Mouse (Mus musculus): Measurements from ENCODE around the gene 1810055G02Rik.

The 1810055G02Rik gene

GRCm38 (mm10) chr19:3708078-3709012, at the start of gene 1810055G02Rik:
TSS of gene 1810055G02Rik (plus strand) at chr19:3708293.
- peak; percentile 92 for DNase-seq (ENCODE audit: low read depth, low spot score)

DNA sequence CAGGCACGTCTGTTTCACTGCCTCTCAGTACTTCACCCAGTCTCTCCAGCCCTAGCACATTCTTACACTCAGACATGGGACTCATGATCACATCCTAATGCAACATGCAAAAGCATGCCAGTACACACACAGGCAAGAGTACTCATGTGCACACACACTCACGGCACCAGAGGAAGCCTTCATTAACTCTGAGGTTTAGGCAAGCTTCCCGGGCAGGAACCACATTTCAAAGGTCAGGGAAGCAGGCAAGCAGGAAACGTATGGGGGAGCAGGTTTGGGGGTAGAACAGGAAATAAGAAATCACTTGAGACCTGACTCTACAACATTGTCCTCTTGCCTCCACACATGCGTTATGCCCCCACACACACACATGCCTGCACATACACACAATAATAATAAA, 42.6 kb upstream of the 1810055G02Rik start:
- DNase-seq (ENCODE audit: low read depth, low spot score): no peak

GRCm38 (mm10) chr19:3666632-3667031, 41.5 kb upstream of the 1810055G02Rik start:
- no peak for DNase-seq (ENCODE audit: low read depth, low spot score)

GRCm38 (mm10) chr19:3667155-3667895, 40.8 kb upstream of the 1810055G02Rik start:
- DNase-seq (ENCODE audit: low read depth, low spot score): no peak

DNA sequence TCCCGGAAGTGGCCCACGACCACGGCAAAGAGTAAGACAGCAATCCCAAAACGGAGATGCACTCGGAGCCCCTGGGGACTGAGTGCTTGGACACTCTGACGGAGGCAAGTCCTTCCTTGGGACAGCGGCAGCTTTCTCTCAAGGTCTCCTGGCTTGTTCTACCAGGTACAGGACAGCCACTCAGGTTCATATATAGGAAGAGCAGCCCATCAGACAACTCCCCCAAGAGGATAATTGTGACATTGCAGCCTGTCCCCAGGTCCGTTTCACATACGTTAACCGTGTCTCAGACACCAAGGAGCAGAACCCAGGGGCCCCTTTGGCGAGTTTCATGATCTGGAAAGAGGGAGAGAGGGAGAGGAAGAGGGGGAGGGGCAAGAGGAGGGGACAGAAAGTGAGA, 40.1 kb upstream of the 1810055G02Rik start:
- no peak for DNase-seq (ENCODE audit: low read depth, low spot score)

- no peak for DNase-seq (ENCODE audit: low read depth, low spot score)
These were observed 39.5 kb upstream of the 1810055G02Rik start for GRCm38 (mm10) chr19:3668551-3668950.

DNA sequence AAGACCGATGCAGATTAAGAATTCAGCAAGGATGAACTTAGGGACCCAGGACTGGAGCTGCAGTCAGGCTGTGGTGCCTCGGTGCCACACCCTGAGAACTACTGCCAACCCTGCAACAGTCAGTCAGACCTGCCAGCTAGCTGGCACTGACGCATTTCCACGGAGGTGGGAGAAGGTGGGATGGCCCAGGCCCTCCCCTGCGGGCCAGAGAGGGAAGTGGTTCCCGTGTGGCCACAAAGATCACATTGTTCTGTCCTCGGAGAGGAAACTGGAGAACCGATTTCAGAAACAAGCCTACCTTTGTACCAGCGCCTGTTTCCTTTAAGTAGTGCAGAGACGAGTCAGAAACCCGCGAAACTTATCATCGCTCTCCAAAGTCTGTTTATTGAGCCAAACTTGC, 39.0 kb upstream of the 1810055G02Rik start:
- DNase-seq (ENCODE audit: low read depth, low spot score): no peak

DNA sequence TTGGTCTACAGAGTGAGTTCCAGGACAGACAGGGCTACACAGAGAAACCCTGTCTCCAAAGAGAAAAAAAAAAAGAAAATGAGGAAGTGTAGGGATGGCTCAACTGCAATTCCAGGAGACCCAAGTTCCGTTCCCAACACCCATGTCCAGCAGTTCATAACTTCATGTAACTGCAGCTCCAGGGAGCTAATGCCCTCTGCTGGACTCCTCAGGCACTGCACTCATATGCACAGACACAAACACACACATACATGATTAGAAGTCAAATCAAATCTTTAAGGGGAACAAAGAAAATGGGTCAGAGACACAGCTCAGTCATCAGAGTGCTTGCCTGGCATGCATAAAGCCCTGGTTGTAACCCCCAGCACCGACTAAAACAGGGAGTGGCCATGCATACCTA, 34.9 kb upstream of the 1810055G02Rik start:
- no peak for DNase-seq (ENCODE audit: low read depth, low spot score)

DNA sequence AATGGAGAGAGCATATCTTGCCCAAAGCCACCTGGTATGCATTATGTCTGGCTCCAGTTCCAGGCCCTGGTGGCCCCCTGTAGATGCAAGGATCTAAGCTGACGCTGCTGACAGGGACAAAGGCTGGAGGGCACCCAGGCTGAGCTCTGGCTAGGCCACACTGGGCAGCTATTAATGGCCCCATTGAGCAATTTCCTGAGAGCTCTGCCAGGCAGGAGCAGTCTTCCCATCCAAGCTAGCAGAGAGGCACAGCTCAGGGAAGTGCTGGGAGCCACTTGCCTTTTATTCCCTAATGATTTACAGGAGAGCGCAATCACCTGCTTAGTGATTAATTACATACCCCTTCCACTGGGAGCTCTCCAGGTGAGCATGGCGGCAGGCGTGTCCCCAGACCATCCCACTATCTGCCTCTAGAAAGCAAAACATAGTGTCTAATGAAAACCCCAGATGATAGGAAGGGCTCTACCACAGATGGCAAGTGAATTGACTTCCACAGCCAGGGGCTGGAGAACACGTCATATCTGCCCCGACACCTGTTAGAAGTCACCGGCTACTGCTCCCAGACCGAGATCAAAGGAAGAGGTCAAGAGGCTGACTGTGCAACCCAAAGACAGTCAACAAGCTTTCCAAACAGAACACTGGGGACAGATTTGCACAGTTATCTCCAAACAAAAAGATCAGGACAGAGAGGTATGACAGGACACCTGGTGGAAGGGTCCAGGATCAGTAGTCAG, 33.8 kb upstream of the 1810055G02Rik start:
- no peak for DNase-seq (ENCODE audit: low read depth, low spot score)

DNA sequence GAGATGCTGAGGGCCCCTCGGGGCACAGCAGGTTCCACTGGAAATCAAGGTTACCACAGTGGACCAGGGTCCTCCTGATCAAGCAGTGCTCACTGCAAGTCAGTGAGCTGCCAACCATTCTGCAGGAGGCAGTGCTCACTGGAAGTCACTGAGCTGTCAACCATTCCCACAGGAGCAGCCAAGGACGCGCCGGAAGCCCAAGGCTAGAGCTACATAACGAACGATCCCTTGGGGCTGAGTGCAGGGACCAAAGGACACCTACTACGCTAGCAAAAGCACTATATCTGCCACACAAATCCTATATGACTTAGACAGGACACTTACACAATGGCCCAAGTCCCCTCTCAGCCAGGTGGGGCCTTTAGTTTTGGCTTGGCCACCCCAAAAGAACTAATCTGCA, 27.4 kb upstream of the 1810055G02Rik start:
- no peak for DNase-seq (ENCODE audit: low read depth, low spot score)

DNA sequence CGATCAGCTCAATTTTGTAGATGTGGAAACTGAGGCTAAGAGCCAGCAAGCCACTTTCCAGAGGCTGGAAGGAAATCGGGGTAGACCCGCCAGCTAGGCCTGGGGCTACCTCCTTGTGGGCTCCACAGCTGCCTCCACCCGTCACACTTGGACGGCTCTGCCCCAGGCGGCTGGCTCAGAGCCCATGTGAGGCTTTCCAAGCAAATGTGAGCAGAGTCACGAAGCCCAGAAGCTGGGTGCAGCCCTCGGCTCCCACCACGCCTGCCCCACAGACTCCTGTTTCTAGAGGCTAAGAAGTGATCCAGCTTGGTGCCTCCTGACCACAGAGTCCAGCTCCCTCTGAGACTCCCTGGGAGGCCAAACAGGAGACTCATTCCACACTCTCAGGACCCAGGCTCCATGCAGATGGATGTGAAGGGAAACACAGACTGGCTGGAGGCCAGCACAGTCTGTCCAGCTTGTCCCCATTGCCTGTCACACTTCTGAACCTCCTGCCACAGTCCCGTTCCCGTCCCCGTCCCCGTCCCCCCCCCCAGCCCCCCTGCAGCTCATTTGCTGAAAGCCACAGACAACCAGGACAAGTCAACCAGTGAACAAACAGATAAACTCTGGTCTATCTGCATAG, 26.7 kb upstream of the 1810055G02Rik start:
- peak; percentile 26 for DNase-seq (ENCODE audit: low read depth, low spot score)

GRCm38 (mm10) chr19:3684414-3684813, 23.7 kb upstream of the 1810055G02Rik start:
- DNase-seq (ENCODE audit: low read depth, low spot score): no peak

GRCm38 (mm10) chr19:3684957-3685580, 23.0 kb upstream of the 1810055G02Rik start:
- no peak for DNase-seq (ENCODE audit: low read depth, low spot score)

DNA sequence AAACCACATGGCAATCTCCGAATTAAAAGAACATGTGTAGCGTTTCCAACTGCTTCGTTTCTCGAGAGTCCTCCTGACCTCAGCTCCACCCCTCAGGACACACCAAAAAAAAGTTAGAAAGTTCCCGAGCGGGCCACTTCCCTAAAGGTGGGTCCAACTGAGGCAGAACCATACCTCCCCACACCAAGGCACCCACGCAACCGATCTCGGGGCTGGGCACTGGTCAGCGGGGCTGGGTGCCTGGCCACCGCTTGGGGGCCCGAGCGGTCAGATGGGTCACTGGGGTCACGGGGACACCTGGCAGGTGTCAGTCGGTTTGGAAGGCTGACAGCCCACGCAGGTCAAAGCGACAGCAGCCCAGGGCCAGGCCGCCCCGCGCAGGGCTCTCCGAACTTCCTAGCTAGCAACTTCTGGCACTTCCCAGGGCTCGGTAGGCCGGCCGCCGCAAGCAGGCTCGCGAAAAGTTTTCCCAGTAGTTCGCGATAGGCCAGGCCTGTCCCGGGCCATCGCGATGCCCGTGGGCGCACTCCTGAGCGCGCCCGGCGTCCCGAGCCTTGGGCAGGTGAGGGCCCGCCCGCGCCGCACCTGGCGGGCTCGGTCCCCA, 22.4 kb upstream of the 1810055G02Rik start:
- no peak for DNase-seq (ENCODE audit: low read depth, low spot score)

- DNase-seq (ENCODE audit: low read depth, low spot score): no peak
These were observed 21.7 kb upstream of the 1810055G02Rik start, which contains the start of gene Lrp5 for GRCm38 (mm10) chr19:3686215-3686894. TSS of gene Lrp5 (minus strand) at chr19:3686564.

DNA sequence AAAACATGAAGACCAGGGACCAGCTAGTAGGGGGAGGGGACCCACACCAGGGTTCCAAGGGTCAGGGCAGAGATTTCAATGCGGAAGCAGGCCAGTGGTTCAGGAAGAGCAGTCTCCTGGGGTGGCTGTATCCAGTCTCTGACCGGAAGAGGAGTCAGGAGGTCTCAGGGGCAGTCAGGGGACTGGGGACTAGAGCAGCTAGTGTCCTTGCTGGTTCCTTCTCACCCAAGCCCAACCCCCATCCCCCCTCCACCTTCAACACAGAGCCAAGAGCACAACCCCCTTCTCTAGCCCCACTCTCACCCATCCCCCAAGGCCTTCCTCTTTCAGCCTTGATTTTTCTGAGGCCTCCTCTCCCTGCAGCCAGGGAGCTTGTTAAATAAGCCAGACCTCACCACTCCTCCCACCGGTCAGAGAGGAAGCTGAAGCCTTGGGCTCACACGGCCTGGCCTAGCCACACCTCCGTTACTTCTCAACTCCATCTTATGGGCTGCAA, 20.4 kb upstream of the 1810055G02Rik start:
- no peak for DNase-seq (ENCODE audit: low read depth, low spot score)

DNA sequence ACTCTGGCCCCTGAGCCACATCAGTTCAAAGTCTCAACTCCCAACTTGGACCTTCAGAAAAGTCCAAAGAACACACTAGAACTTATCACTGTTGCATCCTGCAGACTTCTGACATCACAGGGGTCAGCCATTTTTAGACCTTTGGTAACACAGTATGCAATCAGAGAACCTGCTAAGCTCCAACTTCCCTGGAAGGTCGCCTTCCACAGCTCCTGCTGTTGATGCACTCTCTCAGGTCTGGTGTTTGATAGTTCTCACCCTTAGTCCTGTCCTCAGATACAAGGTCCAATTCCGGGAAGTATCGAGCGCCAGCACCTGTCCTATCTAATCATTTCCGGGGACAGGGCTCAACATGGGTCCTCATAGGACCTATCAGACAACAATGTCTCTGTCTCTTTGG, 16.8 kb upstream of the 1810055G02Rik start:
- no peak for DNase-seq (ENCODE audit: low read depth, low spot score)

- no peak for DNase-seq (ENCODE audit: low read depth, low spot score)
These were observed 15.5 kb upstream of the 1810055G02Rik start for GRCm38 (mm10) chr19:3692414-3693145.

GRCm38 (mm10) chr19:3694476-3694875, 13.6 kb upstream of the 1810055G02Rik start:
- no peak for DNase-seq (ENCODE audit: low read depth, low spot score)

All from brain, embryonic 18.5 days (tissue).